Mouse (Mus musculus) induced T-regulatory cell, adult 2 months (primary cell): ENCODE results near the gene Adamtsl1.

Experiments used
- DNase-seq: peaks from one replicate; pipeline ENCODE4 v3.0.0-alpha.2; 2012; ENCODE audit warnings: low read depth

Adamtsl1 gene

DNA sequence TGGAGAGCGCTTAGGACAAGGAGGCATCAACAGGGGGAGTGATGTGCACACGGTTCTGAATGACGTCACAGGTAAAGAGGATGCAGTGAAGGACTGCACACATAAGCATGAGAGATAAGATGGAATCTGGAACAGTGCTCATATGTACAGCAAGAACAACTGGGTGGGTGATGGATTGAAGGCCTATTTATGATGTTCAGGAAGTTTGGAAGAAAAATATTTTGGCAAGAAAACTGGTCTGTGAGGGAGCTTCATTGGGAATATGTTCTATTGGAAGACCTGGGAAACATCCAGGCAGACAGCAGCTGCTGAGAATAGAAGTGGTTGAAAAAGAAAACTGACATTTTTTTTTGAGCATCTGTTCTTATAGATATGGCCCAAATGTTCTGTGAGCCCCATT is 300.4 kb downstream of the Adamtsl1 start:
- no peak for DNase-seq

- no peak for DNase-seq
These were observed 304.5 kb downstream of the Adamtsl1 start for GRCm38 (mm10) chr4:85818504-85818903.

DNA sequence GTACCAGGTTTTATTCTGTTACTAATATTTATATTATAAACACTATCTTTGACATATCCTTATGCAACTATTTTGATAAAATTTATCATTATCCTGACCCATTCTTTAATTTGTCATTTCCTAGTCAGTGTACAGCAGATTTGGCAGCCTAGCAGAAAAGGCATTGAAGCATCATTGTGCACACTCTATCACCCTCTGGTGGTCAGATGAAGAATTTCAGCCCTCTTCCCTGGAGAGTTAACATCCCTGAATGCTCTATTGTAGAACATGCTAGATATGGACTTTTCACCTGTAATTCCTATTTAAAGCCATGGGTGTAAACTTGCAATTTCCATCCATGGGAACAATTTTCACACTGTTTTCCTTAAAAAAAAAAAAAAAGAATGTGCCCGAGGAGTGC is 305.2 kb downstream of the Adamtsl1 start:
- peak; percentile 8 for DNase-seq

- no peak for DNase-seq
These were observed 305.9 kb downstream of the Adamtsl1 start for GRCm38 (mm10) chr4:85819921-85820320.

GRCm38 (mm10) chr4:85823952-85824704 is 310.2 kb downstream of the Adamtsl1 start:
- no peak for DNase-seq

- DNase-seq = no peak
These were observed 310.7 kb downstream of the Adamtsl1 start for GRCm38 (mm10) chr4:85824705-85825085.

DNA sequence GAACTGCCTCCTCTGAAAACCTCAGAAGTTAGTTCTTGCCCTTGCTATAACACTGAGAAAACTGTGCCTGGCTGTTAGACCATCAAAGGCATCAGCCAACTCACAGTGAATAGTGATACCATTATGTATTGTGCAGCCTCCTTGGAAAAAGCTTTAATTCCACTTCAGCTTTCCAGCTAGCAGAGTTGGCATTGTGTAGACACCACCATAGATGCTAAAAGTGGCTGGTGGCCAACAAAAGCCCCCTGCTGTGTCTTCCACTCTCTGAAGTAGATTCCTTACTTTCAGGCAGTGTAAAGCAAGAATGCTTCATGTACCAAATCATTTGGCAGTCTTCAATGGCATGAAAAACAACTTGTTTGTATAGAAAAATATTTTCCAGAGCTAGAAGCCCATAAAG is 323.1 kb downstream of the Adamtsl1 start:
- DNase-seq = no peak

DNA sequence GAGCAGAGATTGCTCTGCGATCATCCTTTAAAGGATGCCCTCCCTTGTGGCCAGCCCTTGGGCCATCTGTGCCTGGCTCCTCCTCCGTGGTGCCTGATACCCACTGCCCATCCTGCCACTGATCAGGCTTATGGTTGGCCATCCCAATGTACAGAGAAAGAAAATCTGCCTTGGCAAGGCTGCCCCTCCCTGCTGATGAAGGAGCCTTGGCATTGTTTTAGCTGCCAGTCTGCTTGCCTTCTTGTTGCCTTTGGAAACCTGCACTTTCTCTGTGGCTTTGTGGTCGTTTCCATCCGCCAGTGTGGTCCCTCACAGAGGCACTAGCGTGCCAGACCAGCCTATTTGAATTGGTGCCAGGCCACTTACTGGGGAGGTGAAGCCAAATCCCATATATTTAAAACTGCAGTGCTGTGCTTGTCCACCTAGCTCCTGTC is 323.6 kb downstream of the Adamtsl1 start:
- no peak for DNase-seq

GRCm38 (mm10) chr4:85838031-85838430 is 324.1 kb downstream of the Adamtsl1 start:
- DNase-seq = no peak

DNA sequence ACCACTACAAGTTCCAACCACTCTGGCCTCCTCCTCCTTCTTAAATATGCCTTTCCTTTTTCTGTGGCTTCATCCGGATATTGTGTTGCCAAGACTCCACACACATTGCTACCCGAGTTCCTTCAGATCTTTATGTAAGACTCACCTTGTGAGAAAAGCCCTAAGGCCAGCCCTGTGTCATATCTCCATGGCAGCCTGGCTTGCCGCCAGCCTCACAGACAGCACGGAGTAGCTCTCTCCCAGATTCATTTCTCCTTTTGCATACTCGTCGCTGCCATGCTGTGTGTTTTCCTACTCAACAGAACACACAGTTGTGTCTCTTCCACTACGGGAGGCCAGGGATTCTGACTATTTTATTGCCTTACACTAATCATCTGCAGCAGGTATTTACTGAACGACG is 328.1 kb downstream of the Adamtsl1 start:
- no peak for DNase-seq

GRCm38 (mm10) chr4:85844381-85844780 is 330.4 kb downstream of the Adamtsl1 start:
- no peak for DNase-seq

DNA sequence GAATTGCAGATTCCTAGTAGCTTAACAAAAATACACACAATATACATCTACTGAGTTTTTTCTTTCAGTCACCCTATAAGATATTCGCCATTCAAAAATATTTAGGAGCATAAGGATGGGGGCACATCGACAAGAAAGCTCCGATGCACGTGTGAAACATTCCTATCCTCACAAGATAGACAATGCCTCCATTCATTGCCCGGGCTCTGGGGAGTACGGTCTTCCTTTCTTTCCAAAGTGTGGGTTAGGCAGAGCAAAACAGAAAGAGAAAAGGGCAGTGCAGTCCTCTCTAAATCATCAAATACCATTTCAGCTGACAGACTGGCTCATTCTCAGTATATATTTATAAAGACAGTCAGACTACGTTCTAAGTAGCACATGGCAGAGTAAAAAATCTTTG is 332.0 kb downstream of the Adamtsl1 start:
- DNase-seq = no peak

- no peak for DNase-seq
These were observed 339.4 kb downstream of the Adamtsl1 start for GRCm38 (mm10) chr4:85853401-85853800.

DNA sequence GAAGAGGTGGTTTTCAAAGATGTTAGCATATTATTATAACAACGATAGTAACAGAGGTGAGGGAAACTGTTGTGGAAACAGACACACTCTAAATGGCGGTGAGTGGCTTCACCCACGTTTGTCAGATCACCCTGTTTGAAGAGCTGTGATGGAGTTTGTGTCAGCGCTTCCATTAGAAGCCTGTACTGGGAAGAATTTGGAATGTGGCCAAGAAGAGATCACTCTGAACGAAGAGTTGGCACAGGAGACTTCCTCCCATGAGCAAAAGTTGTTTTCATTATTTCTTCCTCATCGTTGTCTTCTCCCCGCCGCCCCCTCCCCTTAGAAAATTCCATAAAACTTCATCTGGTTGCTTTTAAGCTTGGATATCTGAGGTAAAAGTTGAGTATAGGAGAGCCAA is 340.5 kb downstream of the Adamtsl1 start:
- DNase-seq = no peak

- no peak for DNase-seq
These were observed 365.4 kb downstream of the Adamtsl1 start for GRCm38 (mm10) chr4:85879376-85879775.

DNA sequence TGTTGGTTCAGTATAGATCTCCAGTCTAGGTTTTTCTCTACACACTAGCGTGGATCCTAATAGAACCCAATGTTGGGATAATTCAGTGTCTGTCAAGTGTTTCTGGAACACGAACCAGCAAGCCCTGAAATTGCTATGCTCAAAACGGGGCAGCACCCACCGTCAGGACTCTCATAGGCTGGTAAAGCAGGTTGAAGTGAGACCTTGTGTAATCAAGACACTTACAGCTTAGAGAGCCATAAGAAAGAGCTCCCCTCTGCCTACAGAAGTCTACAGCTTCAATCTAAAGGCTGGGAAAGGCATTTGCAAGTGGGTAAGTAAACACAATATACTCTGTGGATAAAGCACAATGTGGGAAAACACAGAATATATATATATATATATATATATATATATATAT is 367.3 kb downstream of the Adamtsl1 start:
- DNase-seq = no peak

DNA sequence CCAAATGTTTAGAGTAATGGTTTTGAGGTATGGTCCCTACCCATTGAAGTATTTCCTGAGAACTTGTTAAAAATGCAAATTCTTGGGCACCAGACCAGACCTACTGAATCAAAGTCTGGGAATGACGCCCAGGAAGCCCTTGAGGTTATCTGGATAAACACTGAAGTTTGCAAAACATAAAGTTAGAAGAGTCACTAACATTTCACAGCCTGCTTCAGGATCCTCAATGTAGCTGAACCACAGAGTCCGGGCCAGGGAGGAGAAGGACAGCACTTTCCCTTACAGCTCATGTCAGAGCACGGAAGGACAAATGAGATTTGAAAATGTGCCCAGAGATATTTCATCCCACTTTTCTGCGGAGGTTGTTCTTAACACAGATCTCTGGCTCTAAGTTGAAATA is 370.1 kb downstream of the Adamtsl1 start:
- no peak for DNase-seq

DNA sequence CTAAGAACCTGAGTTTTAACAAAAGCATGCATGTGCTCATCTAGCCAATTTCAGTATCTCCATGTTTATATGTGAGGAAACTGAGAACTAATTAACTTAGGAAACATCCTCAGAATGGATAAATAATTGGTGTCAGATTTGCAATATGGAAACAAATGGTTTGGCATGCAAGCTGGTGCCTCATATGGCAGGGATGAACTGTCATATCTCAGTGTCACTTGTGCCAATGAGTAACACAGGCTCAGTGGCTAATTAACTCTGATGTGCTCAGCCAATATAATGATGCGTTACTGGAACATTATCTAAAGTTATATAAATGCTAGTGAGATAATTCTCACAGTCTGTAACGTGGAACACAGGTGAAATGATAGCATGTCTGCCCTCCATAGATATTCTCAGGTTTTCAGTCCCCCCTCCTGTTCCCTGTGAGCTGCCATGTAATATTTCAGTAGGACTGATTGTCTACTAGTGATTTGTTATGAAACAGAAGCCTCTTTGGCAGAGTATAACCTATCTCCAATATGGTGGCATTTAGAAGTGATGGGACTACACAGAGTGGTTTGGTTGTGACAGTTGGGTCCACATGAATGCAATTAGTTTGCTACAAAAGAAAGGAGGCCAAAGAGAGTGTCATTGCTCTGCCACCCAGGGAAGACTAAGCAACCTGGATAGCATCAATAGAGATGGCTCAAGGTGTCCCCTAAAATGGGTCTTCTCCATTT is 376.1 kb downstream of the Adamtsl1 start:
- no peak for DNase-seq

DNA sequence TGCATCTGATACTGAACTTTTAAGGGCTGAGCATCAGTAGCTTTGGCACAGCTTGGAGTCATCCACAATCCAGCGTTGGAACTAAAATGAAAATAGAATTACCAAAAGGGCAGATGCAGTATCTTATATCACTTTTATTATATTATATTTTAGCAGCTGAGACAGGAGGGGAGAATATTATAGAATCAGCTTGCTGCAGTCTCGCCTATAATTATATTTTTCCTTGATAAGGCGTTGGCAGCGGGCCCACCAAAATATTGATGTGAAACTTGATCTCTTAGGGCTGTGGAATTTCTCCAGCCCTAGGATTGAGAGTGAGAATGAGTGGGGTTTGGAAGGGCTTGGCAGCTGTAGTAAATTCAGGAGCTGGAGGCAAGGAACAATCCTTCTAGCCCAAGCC is 387.3 kb downstream of the Adamtsl1 start:
- DNase-seq = no peak

- no peak for DNase-seq
These were observed 390.2 kb downstream of the Adamtsl1 start for GRCm38 (mm10) chr4:85904217-85904616.

GRCm38 (mm10) chr4:85916034-85916433 is 402.1 kb downstream of the Adamtsl1 start:
- no peak for DNase-seq

GRCm38 (mm10) chr4:85918366-85918765 is 404.4 kb downstream of the Adamtsl1 start:
- DNase-seq = no peak

DNA sequence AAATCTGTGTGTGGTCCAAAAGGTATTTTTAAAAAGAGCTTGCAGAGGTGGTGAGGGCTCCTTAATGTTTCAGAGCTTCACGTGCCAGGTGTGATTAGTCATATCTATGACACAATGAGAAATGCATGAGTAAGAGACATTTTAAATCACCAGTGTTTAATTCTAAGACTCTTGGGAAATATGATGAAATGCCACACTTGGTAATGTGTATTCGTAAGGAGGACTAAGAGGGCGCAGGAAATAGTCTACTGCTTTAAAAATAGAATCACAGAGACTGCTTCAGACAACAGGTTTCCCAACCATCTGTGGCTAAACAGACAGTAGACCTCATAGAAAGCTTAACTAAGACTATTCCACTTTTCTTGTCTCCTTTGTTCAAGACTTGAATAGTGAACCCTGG is 406.5 kb downstream of the Adamtsl1 start:
- DNase-seq = no peak

DNA sequence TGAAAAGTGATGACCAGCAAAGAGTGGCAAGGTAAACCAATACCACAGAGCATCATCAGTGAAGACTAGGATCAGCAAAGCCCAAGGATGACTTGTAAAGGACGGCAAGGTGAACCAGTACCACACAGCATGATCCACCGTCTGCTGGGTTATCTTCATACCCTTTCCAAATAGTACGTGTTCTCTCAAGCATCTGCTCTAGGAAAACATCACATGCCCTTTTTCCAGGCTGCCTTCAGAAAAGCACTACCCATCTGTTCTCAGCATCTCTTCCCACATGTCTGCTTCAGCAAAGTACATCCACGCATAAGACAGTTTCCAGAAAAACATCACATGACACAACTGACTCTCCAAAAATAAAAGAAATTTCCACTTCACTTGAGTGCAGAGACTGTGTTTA is 408.8 kb downstream of the Adamtsl1 start:
- no peak for DNase-seq
